ENCODE assay signal across 7 mouse cellular contexts in genomic region chr19:4148491-4148806, GRCm38 (mm10). TPM values are rescaled to one million over a fixed set of nuclear protein-coding genes. Genes with fewer than 3 reads are reported as not detected.
DNase-seq lines count a peak whose midpoint lies in the region; ATAC-seq and TF ChIP-seq lines count a peak whose summit lies in the region.

Gene Coro1b (plus strand): TSS chr19:4148619.

- WGBS in embryonic facial prominence, embryonic 12.5 days: under 1% methylated on average over 33 of the region's 33 CpGs
- 1% methylated on average over 32 of the region's 33 CpGs for WGBS in kidney, adult 2 months
- under 1% methylated on average over 33 of the region's 33 CpGs for WGBS in limb, embryonic 12.5 days
- WGBS in midbrain, embryonic 15.5 days: under 1% methylated on average over 32 of the region's 33 CpGs
- 1% methylated on average over 32 of the region's 33 CpGs for WGBS in spleen, adult 2 months

- H3K27me3 ChIP-seq in embryonic facial prominence, embryonic 12.5 days: no peaks in the 10 kb centered on the region
- H3K27me3 ChIP-seq in kidney, adult 2 months (replicated peaks; ENCODE audit: control insufficient read depth, insufficient read depth, low read length): no peaks in the 10 kb centered on the region
- no peaks in the 10 kb centered on the region for H3K27me3 ChIP-seq in limb, embryonic 12.5 days
- no peaks in the 10 kb centered on the region for H3K27me3 ChIP-seq in midbrain, embryonic 15.5 days (replicated peaks)
- H3K27me3 ChIP-seq in spleen, adult 2 months (ENCODE audit: control insufficient read depth, insufficient read depth, low read length): no peaks in the 10 kb centered on the region

- peak; percentile 98 for DNase-seq in adrenal gland, postnatal 25 days
- peak; percentile 98 to 99 for DNase-seq in heart, adult 18-20 months
- peak; percentile 98 for DNase-seq in kidney, adult 2 months
- DNase-seq in spleen, adult 2 months (ENCODE audit: low read depth in 1 of 2, low spot score in 2 of 2): peak; percentile 76 to 92

- peak within 1 kb of the TSS; percentile 82 for H3K9ac ChIP-seq in embryonic facial prominence, embryonic 12.5 days
- peak within 1 kb of the TSS; percentile 81 for H3K9ac ChIP-seq in limb, embryonic 12.5 days (replicated peaks)
- peak within 1 kb of the TSS; percentile 91 for H3K9ac ChIP-seq in midbrain, embryonic 15.5 days

- H3K9me3 ChIP-seq in embryonic facial prominence, embryonic 12.5 days: 0 out of 2 replicates have a peak, but pooled peaks cover 4% of the 10 kb centered on the region
- H3K9me3 ChIP-seq in limb, embryonic 12.5 days: 0 out of 2 replicates have a peak, but pooled peaks cover 4% of the 10 kb centered on the region
- no peaks in the 10 kb centered on the region for H3K9me3 ChIP-seq in midbrain, embryonic 15.5 days

- ATAC-seq in embryonic facial prominence, embryonic 12.5 days (ENCODE audit: insufficient number of reproducible peaks, insufficient read depth, low FRiP score, low TSS enrichment): peak; percentile 92; the same call in 1 of the 2 replicates
- ATAC-seq in limb, embryonic 12.5 days (ENCODE audit: insufficient number of reproducible peaks, insufficient read depth, low FRiP score, low TSS enrichment, low read depth): peak; percentile 93
- ATAC-seq in midbrain, embryonic 15.5 days (replicated peaks): peak; percentile 93

- H3K4me1 ChIP-seq in embryonic facial prominence, embryonic 12.5 days: peaks cover 17% of the 10 kb centered on the region
- H3K4me1 ChIP-seq in kidney, adult 2 months (ENCODE audit: control insufficient read depth, insufficient read depth, low read length): peaks cover 15% of the 10 kb centered on the region
- peaks cover 18% of the 10 kb centered on the region for H3K4me1 ChIP-seq in limb, embryonic 12.5 days (replicated peaks)
- H3K4me1 ChIP-seq in midbrain, embryonic 15.5 days: peaks cover 22% of the 10 kb centered on the region
- H3K4me1 ChIP-seq in spleen, adult 2 months (ENCODE audit: control insufficient read depth, insufficient read depth, insufficient read length): peaks cover 50% of the 10 kb centered on the region

- peak within 1 kb of the TSS; percentile 72 for H3K27ac ChIP-seq in embryonic facial prominence, embryonic 12.5 days
- peak within 1 kb of the TSS; percentile 57 for H3K27ac ChIP-seq in kidney, adult 2 months (ENCODE audit: insufficient read depth, low read depth, low read length)
- peak within 1 kb of the TSS; percentile 73; the same call in 1 of the 2 replicates for H3K27ac ChIP-seq in limb, embryonic 12.5 days
- H3K27ac ChIP-seq in midbrain, embryonic 15.5 days: peak within 1 kb of the TSS; percentile 75
- peak within 1 kb of the TSS; percentile 86 for H3K27ac ChIP-seq in spleen, adult 2 months (ENCODE audit: insufficient read depth, low read length)

- TF ChIP-seq POLR2A in kidney, adult 2 months (IDR thresholded peaks at IDR 0.05; ENCODE audit: low read depth, low read length): peak; percentile 22
- peak; percentile 65 for TF ChIP-seq POLR2A in spleen, adult 2 months (IDR thresholded peaks at IDR 0.05; ENCODE audit: low read depth, low read length)

- H3K4me2 ChIP-seq in embryonic facial prominence, embryonic 12.5 days (replicated peaks): peak within 1 kb of the TSS; percentile 75
- H3K4me2 ChIP-seq in limb, embryonic 12.5 days: peak within 1 kb of the TSS; percentile 93
- peak within 1 kb of the TSS; percentile 77 for H3K4me2 ChIP-seq in midbrain, embryonic 15.5 days

- H3K36me3 ChIP-seq in embryonic facial prominence, embryonic 12.5 days: peaks cover 29% of the 10 kb centered on the region
- no peaks in the 10 kb centered on the region for H3K36me3 ChIP-seq in kidney, adult 2 months (ENCODE audit: control insufficient read depth, insufficient read depth, low read length)
- peaks cover 36% of the 10 kb centered on the region for H3K36me3 ChIP-seq in limb, embryonic 12.5 days
- H3K36me3 ChIP-seq in midbrain, embryonic 15.5 days (replicated peaks): 0 out of 2 replicates have a peak, but pooled peaks cover 7% of the 10 kb centered on the region
- H3K36me3 ChIP-seq in spleen, adult 2 months (ENCODE audit: control insufficient read depth, insufficient read depth, low read length): peaks cover 19% of the 10 kb centered on the region

- H3K4me3 ChIP-seq in embryonic facial prominence, embryonic 12.5 days: peak within 1 kb of the TSS; percentile 86
- H3K4me3 ChIP-seq in kidney, adult 2 months (ENCODE audit: insufficient read depth, low read depth, low read length): peak within 1 kb of the TSS; percentile 95
- H3K4me3 ChIP-seq in limb, embryonic 12.5 days (replicated peaks): peak within 1 kb of the TSS; percentile 92
- peak within 1 kb of the TSS; percentile 93 for H3K4me3 ChIP-seq in midbrain, embryonic 15.5 days
- peak within 1 kb of the TSS; percentile 77 for H3K4me3 ChIP-seq in spleen, adult 2 months (ENCODE audit: extremely low read depth, insufficient read depth, insufficient read length)

- TF ChIP-seq CTCF in kidney, adult 2 months (conservative IDR thresholded peaks at IDR 0.05; ENCODE audit: insufficient read depth, insufficient read length, low read depth, low read length): no peak
- TF ChIP-seq CTCF in spleen, adult 2 months (IDR thresholded peaks at IDR 0.05; ENCODE audit: extremely low read depth, insufficient read depth, insufficient read length, insufficient replicate concordance): no peak

RNA-seq across cellular contexts. Expression of gene Coro1b, which starts in this region (rescaled TPM):
- 179 and 226 TPM in 2 replicates for total RNA-seq in adrenal gland, postnatal 25 days (2021)
- 128 and 135 TPM in 2 replicates for polyA plus RNA-seq in embryonic facial prominence, embryonic 12.5 days (2016; fragmentation: Nextera tagmentation; extraction: Ambion mirVana)
- total RNA-seq in heart, adult 18-20 months (2021): 10 to 100 TPM; 38.3 to 47.6 TPM
- polyA plus RNA-seq in kidney, adult 2 months (2012; rRNA removed): 176 and 181 TPM in 2 replicates
- 125 and 131 TPM in 2 replicates for polyA plus RNA-seq in limb, embryonic 12.5 days (2016; fragmentation: Nextera tagmentation; extraction: Ambion mirVana)
- 127 and 139 TPM in 2 replicates for polyA plus RNA-seq in midbrain, embryonic 15.5 days (2015; fragmentation: Nextera tagmentation; extraction: Ambion mirVana)
- 386 and 394 TPM in 2 replicates for polyA plus RNA-seq in spleen, adult 2 months (2012; rRNA removed)

Comparison
In these comparisons a context has a peak if more than half of its experiments do, and no peak if none do; other contexts are left out.
1. Peak in every context shown above with its lines: DNase-seq, ATAC-seq, H3K4me3 ChIP-seq and H3K27ac ChIP-seq.